Mouse (Mus musculus) gastrocnemius, adult 2 months (tissue): ENCODE data around the gene Paics. TPM values are rescaled to one million over a fixed set of nuclear protein-coding genes. Genes with fewer than 3 reads are reported as not detected.
"Not testable (repeated sequence)": the region's sequence is repeated elsewhere in the genome, so short reads cannot be mapped to it uniquely, and the experiment has no call there.

ENCODE experiments used
- DNase-seq: peaks from one replicate; pipeline ENCODE4 v3.0.0; 2022
- H3K27ac ChIP-seq: fragments of 200-600 bp; 2 replicates; pipeline ENCODE4 v1.8.1; 2022; ENCODE audit warnings: mild to moderate bottlenecking
- H3K4me3 ChIP-seq: fragments of 200-600 bp; 2 replicates; pipeline ENCODE4 v1.8.1; 2022; ENCODE audit warnings: mild to moderate bottlenecking, moderate library complexity
- CTCF ChIP-seq: fragments of 200-600 bp; IDR thresholded peaks from 2 replicates; pipeline ENCODE4 v1.8.1; 2022; ENCODE audit warnings: antibody characterized with exemption, mild to moderate bottlenecking, moderate library complexity
- intact Hi-C: fragments of 180-260 bp; cut with DNase I; formaldehyde crosslinking; loops from one replicate; pipeline ENCODE4 v1.15.1; 2025
- total RNA-seq, 2 experiments: library from RNA; stranded (reverse); gene quantifications; 2 replicates each; pipeline ENCODE4 v1.2.3; 2021

The Paics gene
- total RNA-seq, 2 experiments from 2014 or later: 129 to 139 TPM

GRCm38 (mm10) chr5:76953794-76954193 lies 2.7 kb downstream of the Paics start:
- H3K27ac ChIP-seq: peak overlapping the region; percentile 99
- no peak for TF ChIP-seq CTCF
- intact Hi-C loops: no loop called here

GRCm38 (mm10) chr5:76954271-76954900 lies 3.3 kb downstream of the Paics start:
- intact Hi-C loops: no loop called here
- Histone ChIP-seq H3K27ac (peak overlapping the region; percentile 99), H3K4me3 (peak overlapping the region; percentile 91)
- DNase-seq: no peak
- TF ChIP-seq CTCF: no peak

More at GRCm38 (mm10) chr5:76953794-76954193, 2.7 kb downstream of the Paics start:
- peak; percentile 15 for DNase-seq
- peak overlapping the region; percentile 91 for H3K4me3 ChIP-seq

GRCm38 (mm10) chr5:76955474-76955873 lies 4.4 kb downstream of the Paics start:
- DNase-seq: no peak
- Histone ChIP-seq H3K4me3 (no peak overlapping the region), H3K27ac (peak overlapping the region; percentile 99)
- intact Hi-C loops: loop anchor here (5.0 kb wide), 1 partner anchor 33 kb away; no protein-coding TSS in a partner anchor
- no peak for TF ChIP-seq CTCF

GRCm38 (mm10) chr5:76957954-76958353 lies 6.8 kb downstream of the Paics start:
- Histone ChIP-seq H3K27ac (peak overlapping the region; percentile 28), H3K4me3 (no peak overlapping the region)
- intact Hi-C loops: loop anchor here (5.0 kb wide), 1 partner anchor 36 kb away; no protein-coding TSS in a partner anchor
- no peak for DNase-seq
- peak; percentile 35 for TF ChIP-seq CTCF

- no peak for DNase-seq
- Histone ChIP-seq H3K27ac (no peak overlapping the region), H3K4me3 (no peak overlapping the region)
- no peak for TF ChIP-seq CTCF
- intact Hi-C loops: loop anchor here (5.0 kb wide), 1 partner anchor 37 kb away; no protein-coding TSS in a partner anchor
These were observed 8.5 kb downstream of the Paics start for GRCm38 (mm10) chr5:76959587-76959986.

- H3K4me3 ChIP-seq: no peak overlapping the region
- DNase-seq: no peak
- H3K27ac ChIP-seq: no peak overlapping the region
- TF ChIP-seq CTCF: no peak
- intact Hi-C loops: no loop called here
These were observed 11.4 kb downstream of the Paics start for GRCm38 (mm10) chr5:76962545-76962944.

GRCm38 (mm10) chr5:76964651-76965050 lies 13.5 kb downstream of the Paics start:
- Histone ChIP-seq H3K27ac (no peak overlapping the region), H3K4me3 (no peak overlapping the region)
- peak; percentile 39 for DNase-seq
- peak; percentile 53 for TF ChIP-seq CTCF
- intact Hi-C loops: no loop called here

GRCm38 (mm10) chr5:76969250-76969649 lies 18.1 kb downstream of the Paics start:
- intact Hi-C loops: no loop called here
- H3K27ac ChIP-seq: no peak overlapping the region
- no peak for DNase-seq
- no peak for TF ChIP-seq CTCF
- H3K4me3 ChIP-seq: no peak overlapping the region

GRCm38 (mm10) chr5:76971115-76971514 lies 20.0 kb downstream of the Paics start:
- H3K27ac ChIP-seq, H3K4me3 ChIP-seq, intact Hi-C loops, DNase-seq: not testable (repeated sequence)

GRCm38 (mm10) chr5:76973488-76973887 lies 22.4 kb downstream of the Paics start:
- Histone ChIP-seq H3K4me3 (peak overlapping the region; percentile 94), H3K27ac (peak overlapping the region; percentile 98; the same call in 1 of the 2 replicates)
- intact Hi-C loops: no loop called here
- no peak for TF ChIP-seq CTCF
- DNase-seq: no peak

- intact Hi-C loops: loop anchor here (2.0 kb wide), 1 partner anchor 69 kb away; the partner anchor contains the start of gene Aasdh
- H3K4me3 ChIP-seq: peak overlapping the region; percentile 94
- no peak for TF ChIP-seq CTCF
These were observed 23.1 kb downstream of the Paics start for GRCm38 (mm10) chr5:76974207-76974553.

GRCm38 (mm10) chr5:76974554-76975285 lies 23.6 kb downstream of the Paics start, which contains the start of gene Srp72:
Gene Srp72 (plus strand): TSS chr5:76974683.
- peak within 1 kb of the TSS; percentile 94 for H3K4me3 ChIP-seq
- TF ChIP-seq CTCF: no peak
- peak; percentile 92 for DNase-seq
- H3K27ac ChIP-seq: peak within 1 kb of the TSS; percentile 98
- intact Hi-C loops: loop anchor here (2.0 kb wide), 1 partner anchor 70 kb away; the partner anchor contains the start of gene Aasdh

More at GRCm38 (mm10) chr5:76974207-76974553, 23.1 kb downstream of the Paics start:
- H3K27ac ChIP-seq: peak overlapping the region; percentile 98
- DNase-seq: peak; percentile 24

GRCm38 (mm10) chr5:76975736-76976135 lies 24.6 kb downstream of the Paics start:
- TF ChIP-seq CTCF: no peak
- no peak for DNase-seq
- intact Hi-C loops: loop anchor here (2.0 kb wide), 1 partner anchor 71 kb away; the partner anchor contains the start of gene Aasdh
- Histone ChIP-seq H3K27ac (peak overlapping the region; percentile 98; the same call in 1 of the 2 replicates), H3K4me3 (peak overlapping the region; percentile 94)
